Mouse (Mus musculus): ENCODE data around the gene Gpn2. TPM values are rescaled to one million over a fixed set of nuclear protein-coding genes. Genes with fewer than 3 reads are reported as not detected.

Gpn2 gene
- 6.9 to 18.7 TPM (median 16.5 TPM) in 3 replicates for total RNA-seq (2017)

DNA sequence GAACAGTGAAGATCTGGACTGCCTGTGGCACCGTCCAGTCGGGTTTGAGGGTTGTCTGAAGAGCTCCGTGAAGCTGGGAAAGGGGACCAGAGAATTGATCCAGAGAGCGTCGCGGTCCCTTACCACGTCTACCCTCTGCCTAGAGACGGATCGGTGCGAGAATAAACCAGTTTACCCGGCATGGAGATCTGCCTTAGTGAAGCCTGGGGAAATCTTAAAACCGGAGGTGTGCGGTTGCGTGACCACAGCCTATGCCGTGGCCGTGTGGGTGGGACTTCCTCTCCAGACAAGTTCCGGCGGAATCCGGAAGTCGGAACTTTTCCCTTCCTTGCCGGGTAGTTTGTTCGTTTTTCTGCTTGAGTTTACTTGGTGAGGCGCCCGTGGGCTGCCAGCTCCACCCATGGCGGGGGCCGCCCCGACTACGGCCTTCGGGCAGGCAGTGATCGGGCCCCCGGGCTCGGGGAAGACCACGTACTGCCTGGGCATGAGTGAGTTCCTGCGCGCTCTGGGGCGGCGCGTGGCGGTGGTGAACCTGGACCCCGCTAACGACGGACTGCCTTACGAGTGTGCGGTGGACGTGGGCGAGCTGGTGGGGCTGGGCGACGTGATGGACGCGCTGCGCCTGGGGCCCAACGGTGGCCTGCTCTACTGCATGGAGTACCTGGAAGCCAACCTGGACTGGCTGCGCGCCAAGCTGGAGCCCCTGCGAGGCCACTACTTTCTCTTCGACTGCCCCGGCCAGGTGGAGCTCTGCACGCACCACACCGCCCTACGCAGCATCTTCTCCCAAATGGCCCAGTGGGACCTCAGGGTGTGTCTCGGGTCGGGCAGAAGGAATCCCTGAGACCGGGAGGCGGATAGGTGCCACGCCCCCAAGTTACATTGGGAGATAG, at the start of gene Gpn2:
Gpn2 (plus strand) TSS at position 304 of the 893 bp plus-strand sequence.
- peak; percentile 88 for ATAC-seq (replicated peaks; ENCODE audit: insufficient number of reproducible peaks, low FRiP score, low TSS enrichment, poor library complexity, severe bottlenecking)

DNA sequence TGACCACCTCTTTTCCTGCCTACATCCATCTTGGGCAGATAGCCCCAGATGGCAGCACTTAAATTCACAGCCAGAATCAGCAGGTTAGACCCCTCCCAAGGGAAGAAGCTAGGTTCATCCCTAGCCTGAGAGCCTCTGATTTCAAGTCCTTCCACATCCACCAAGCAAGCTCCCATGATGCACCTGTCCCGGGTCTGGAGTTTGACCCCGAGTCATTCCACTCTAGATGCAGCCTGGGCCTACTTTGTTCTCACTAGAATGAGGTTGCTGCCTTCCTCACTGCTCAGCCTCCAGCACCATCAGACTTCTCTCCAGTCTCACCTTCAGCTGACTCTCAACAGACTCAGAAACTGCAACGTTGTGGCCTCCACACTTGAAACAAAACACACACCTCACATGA, 48.1 kb upstream of the Gpn2 start:
- ATAC-seq (replicated peaks; ENCODE audit: insufficient number of reproducible peaks, low FRiP score, low TSS enrichment, poor library complexity, severe bottlenecking): no peak

DNA sequence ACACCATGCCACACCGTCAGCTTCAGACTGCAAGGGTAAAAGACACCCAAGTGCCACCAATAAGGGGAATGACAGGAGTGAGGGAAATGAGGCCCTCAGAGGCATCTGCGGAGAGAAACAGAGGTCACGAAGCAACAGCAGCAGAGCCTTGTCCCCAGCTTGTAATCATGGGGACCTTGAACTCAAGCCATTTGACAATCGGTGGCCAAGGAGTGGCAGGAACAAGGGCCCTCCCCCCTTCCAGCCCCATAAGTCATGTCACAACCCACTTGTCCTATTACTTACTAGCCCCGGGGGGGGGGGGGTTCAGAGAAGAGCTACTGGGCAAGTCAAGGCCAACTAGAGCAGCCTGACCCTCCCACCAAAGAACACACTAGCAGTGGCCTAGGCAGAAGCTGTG, 47.5 kb upstream of the Gpn2 start:
- ATAC-seq (replicated peaks; ENCODE audit: insufficient number of reproducible peaks, low FRiP score, low TSS enrichment, poor library complexity, severe bottlenecking): no peak

DNA sequence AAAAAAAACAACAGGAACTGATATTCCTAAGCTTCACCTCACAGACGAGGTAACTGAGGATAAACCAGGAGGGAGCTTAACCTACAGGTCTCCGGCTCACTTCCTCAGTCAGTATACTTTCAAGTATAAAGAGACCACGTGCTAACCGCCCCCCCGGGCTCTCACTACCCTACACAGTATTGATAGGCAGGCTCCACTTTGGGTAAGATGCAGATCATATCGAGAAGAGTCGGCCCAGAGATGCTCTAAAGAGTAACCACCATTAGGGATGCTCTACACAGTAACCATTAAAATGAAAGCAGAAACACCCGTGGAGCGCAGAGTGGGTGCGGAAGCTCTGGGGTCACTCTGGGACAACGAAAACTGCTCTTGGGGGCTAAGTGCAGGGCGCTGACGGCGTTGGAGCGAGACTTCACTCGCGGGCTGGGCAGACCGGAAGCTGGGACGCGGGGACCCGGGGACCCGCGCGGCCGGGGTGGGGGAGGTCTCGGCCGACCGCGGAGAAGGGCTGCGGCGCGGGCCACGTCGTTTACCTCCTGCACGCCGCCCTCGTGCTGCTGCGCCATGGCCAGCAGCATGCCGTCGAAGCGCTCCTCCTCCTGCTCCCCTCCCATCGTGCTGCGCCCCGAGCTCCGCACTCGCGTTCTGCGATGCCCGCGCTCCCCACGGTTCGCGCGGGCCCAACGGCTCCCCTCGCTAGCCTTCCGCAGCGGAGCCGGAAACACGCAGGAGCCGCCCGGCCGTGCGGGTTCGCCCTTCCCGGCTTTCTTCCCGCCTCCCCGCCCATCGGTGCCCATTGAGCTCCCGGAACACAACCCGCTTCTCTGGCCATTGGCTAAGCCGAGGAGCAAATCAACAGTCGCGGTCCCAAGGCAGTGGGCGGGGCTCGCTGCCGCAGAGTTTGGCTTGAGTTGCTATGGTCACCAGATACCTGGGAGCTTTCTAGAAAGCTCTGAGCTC, 38.6 kb upstream of the Gpn2 start, which contains the start of gene Nudc:
Nudc (minus strand) TSS at position 725 of the 960 bp plus-strand sequence.
- ATAC-seq (replicated peaks; ENCODE audit: insufficient number of reproducible peaks, low FRiP score, low TSS enrichment, poor library complexity, severe bottlenecking): peak; percentile 100

DNA sequence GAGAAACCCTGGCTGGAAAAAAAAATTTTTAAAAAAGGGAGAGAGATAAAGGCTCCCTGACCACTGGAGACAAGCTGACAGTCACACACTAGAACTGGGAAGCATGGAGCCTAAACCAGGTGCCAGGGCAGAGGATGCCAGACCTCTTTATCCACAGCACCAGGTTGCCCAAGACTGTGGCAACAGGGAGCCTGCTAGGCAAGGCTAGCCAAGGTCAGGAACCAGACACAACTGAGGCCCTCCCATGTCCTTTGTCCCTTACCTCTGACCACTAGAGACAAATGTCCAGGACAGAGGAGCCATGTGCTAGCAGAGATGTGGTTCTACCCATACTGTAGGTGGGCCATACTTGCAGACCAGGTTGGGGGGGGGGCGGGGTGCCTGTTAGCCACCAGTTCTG, 32.1 kb upstream of the Gpn2 start:
- ATAC-seq (replicated peaks; ENCODE audit: insufficient number of reproducible peaks, low FRiP score, low TSS enrichment, poor library complexity, severe bottlenecking): no peak

DNA sequence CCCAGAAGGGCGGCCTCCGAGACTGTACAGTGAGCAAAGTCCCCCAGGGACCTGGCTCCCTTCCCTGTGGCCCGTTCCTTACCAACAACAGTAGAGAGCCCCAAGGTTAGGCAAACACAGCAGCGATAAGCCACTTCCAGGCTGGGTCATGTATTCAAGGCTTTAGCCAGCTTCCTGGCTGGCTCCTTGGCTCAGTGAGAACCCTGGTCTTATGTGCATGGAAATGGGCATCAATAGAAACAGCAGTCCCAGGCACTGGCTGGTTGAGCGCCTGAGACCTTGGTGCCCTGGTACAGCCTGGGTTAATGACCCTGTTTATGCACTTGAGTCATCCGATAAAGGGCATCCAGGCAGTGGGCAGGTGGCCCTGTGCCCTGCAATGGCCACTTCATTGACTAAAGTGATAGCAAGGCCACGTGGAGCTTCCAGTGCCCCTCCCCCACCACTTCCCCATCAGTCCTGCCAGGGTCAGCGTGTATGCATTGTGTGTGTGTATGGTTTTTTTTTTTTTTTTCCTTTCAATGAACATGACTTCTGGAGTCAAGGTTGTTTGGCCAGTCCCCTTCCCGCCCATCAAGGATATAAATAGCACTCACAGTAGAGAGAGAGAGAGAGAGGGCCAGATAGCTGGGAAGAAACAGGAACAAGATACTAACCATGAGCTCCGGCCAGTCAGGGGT, 31.3 kb upstream of the Gpn2 start, which contains the start of gene Nr0b2:
Nr0b2 (plus strand) TSS at position 609 of the 680 bp plus-strand sequence.
- ATAC-seq (replicated peaks; ENCODE audit: insufficient number of reproducible peaks, low FRiP score, low TSS enrichment, poor library complexity, severe bottlenecking): peak; percentile 56

DNA sequence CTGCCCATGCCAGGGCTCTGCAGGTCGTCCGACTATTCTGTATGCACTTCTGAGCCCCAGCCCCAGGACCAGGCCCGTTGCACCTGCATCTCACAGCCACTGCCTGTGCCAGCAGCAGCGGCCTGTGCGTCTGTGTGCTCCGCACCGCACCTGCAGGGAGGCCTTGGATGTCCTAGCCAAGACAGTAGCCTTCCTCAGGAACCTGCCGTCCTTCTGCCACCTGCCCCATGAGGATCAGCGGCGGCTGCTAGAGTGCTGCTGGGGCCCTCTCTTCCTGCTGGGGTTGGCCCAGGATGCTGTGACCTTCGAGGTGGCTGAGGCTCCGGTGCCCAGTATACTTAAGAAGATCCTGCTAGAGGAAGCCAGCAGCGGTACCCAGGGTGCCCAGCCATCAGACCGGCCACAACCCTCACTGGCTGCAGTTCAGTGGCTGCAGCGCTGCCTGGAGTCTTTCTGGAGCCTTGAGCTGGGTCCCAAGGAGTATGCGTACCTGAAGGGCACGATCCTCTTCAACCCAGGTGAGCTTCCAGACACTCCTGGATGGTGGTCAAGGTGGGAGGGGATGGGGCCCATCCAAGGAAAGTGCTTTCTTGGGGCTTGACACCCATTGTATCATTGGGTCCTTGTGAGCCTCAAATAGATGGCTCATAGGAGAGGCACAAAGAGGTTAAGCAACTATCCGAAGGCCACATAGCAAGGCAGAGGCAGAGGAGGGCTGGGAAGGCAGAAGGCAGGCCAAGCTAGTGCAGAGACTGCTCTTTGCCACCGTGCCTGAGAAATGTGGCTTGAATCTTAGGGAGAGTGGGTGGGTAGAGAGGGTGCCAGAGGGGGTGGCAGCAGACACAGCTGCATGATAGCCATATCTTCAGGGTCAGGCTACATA, 30.5 kb upstream of the Gpn2 start:
- ATAC-seq (replicated peaks; ENCODE audit: insufficient number of reproducible peaks, low FRiP score, low TSS enrichment, poor library complexity, severe bottlenecking): no peak

DNA sequence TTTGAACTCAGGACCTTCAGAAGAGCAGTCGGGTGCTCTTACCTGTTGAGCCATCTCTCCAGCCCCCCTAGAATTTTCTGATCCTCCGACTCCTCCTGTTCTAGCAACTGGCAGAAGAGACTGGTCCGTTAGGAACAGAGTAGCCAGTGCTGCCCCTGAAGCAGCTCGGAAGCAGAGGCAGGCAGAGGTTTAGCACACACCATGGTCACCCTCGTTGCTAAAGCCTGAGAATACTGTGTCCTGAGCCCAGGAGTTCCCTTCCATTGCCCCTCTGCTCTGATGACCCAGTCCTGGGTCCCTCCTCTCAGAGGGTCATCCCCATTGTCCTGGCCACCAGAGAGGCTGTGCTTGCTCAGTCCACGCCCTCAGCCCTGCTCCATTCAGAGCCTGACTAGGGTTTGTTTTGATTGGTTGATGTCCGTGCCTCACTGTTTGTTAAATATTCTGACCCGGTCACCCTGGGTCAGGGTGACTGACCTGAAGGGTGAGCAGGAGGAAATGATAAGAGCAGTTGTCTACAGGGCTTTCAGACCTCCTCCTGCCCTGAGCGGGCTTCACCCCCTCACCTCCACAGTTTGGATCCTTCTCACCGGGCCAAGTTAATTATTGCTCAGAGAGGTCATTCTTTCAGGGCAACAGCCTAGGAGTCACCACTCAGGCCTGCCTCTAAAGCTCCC, 27.0 kb upstream of the Gpn2 start:
- ATAC-seq (replicated peaks; ENCODE audit: insufficient number of reproducible peaks, low FRiP score, low TSS enrichment, poor library complexity, severe bottlenecking): no peak

DNA sequence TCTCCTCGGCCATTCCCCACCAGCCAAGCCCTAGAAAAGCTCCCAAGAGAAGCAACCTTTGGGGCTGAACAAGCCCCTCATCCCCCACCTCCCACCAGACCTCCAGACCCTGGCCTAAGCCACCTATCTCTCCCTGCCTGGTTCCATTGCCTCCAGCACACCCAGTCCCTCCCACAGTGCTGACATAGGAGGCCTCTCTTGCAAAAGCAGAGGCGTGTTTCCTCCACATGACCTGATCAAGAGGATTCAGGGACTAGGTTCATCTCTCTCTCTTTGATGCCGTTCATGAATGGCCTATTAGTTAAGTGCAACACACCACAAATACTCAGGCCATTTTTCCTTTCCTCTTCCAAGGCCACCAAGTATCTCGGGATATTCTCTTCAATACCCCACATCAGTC, 24.3 kb upstream of the Gpn2 start:
- ATAC-seq (replicated peaks; ENCODE audit: insufficient number of reproducible peaks, low FRiP score, low TSS enrichment, poor library complexity, severe bottlenecking): no peak

DNA sequence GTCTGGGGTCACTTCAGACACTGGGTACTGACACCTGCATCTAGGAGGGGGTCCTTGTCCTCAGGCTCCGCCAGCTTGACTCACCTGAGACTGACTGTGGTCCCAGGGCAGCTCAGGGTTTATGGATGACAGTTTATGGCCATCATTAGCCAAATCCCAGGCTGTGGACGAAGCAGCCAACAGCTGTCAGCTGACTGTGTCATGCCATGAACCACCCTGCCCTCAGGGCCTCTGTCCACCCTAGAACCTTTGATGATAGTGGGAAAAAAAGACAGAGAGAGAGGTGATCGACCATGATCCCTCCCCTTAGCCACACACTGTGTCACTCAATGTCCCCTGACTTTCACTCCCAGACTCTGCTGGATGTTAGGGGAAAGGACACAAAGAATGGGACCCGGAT, 22.5 kb upstream of the Gpn2 start:
- ATAC-seq (replicated peaks; ENCODE audit: insufficient number of reproducible peaks, low FRiP score, low TSS enrichment, poor library complexity, severe bottlenecking): no peak

DNA sequence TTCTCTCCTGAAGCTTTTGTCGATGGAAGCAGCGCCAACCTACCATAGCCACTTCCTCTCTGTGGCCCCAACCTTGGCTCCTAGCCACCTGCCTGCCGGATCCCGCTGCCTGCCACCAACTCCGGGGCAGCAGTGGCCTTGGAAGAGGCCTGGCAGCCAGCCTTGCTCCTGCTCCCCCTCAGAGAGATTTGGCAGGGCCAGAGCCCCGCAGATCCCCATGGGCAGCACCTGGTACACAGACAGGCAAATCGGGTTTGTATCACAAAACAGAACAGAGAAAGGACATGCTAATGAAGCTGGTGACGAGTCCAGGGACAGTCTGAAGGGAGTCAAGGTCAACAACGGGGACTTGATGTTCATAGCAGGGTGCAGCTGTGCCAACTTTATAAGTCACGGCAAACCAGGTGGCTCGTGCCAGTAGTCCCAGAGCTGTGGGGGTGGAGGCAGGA, 21.0 kb upstream of the Gpn2 start:
- ATAC-seq (replicated peaks; ENCODE audit: insufficient number of reproducible peaks, low FRiP score, low TSS enrichment, poor library complexity, severe bottlenecking): 0 out of 2 replicates have a peak, but pooled peaks have one; percentile 9

DNA sequence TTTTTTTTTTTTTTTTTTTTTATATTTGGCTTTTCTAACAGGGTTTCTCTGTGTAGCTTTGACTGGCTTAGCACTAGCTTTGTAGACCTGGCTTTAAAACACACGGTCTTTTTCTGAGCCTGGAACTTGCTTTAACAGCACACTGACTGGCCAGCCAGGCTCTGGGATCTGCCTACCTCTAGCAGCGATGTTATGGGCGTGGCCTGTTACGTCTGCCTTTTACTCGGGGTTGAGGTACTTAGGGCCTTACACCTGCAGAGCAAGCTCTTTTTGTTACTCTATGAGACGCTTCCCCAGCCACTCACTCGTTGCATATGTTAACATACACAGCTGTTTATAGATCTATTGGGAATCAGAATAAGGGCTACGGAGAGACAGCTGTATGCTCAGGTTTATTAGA, 16.9 kb upstream of the Gpn2 start:
- no peak for ATAC-seq (replicated peaks; ENCODE audit: insufficient number of reproducible peaks, low FRiP score, low TSS enrichment, poor library complexity, severe bottlenecking)

DNA sequence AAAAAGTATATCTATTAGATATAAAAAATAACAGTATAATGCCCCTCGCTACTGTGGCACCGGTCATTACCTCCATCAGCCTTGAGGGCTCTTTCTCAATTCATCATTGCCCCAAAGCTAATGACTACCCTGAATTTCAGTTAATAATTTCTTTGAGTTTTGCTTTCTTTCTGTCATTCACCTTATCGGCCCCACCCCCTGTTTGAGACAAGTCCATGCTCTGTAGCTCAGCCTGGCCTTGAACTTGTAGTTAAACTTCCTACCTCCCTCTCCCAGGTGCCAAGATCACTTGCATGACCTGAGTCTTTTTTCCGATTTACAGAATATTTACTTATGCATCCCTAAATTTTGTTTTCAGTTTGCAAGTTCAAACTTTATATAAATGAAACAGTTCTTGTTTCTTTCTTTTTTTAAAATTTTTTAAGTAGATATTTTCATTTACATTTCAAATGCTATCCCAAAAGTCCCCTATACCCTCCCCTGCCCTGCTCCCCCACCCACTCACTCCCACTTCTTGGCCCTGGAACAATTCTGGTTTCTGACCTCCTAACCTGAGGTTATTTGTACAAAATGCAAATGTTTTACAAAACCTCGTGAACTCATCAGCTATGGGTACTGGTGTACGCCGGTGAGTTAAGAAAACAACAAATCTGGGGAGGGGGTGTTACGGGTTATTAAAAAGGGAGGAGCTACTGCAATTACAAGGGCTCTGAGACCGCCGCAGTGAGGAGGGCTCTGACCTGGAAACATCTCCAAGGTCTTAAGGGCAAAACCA, 14.7 kb upstream of the Gpn2 start:
- no peak for ATAC-seq (replicated peaks; ENCODE audit: insufficient number of reproducible peaks, low FRiP score, low TSS enrichment, poor library complexity, severe bottlenecking)

DNA sequence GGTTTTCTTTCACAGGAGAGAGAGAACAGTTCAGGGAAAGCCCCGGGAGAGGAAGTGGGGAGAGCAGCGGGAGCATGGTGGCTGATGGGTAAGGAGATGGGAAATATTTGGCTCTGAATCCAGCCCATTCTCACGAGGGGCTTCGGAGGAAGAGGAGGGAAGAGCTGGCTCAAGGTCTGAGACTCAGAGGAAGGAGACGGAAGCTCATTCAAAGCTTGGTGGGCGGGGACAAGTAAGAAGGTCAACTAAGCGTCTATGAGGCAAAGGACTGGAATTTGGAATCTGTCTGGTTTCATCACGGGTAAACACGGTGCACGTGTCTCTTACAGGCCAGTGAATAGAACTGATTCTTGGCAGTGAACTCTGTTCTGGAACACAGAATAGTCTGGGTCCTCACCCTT, 14.1 kb upstream of the Gpn2 start:
- ATAC-seq (replicated peaks; ENCODE audit: insufficient number of reproducible peaks, low FRiP score, low TSS enrichment, poor library complexity, severe bottlenecking): no peak

DNA sequence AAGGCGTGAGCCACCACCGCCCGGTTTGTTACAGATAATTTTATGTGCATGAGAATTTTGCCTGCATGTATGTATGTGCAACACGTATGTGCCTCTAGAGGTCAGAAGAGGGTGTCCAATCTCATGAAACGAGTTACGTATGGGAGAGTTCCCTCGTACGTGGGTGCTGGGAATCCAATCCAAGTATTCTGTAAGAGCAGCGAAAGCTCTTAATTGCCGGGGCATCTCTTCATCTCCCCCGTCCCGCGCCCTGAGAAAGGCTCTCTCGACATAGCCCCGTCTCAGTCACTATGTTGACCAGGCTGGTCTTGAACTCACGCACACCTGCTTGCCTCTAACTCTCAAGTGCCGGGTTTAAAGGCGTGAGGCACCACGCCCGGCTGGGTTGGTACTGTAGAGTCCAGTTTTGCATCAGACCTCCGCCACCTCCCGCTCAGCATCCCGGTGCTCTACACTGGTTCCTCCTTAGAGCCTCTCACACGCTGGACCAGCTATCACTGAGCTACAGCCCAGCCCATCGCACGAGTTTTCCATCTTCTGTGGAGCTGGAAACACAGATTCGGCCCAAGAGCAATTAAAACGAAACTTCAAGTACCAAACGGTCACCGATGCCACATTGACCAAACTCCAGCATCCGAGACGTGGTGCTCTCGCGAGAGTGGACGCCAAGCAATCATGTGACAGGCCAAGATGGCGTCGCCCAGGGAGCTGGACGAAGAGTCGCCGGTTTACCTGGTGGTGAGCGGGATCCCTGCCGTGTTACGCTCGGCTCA, 9.9 kb upstream of the Gpn2 start, which contains the start of gene Gpatch3:
Gpatch3 (plus strand) TSS at position 676 of the 773 bp plus-strand sequence.
- ATAC-seq (replicated peaks; ENCODE audit: insufficient number of reproducible peaks, low FRiP score, low TSS enrichment, poor library complexity, severe bottlenecking): peak; percentile 97

DNA sequence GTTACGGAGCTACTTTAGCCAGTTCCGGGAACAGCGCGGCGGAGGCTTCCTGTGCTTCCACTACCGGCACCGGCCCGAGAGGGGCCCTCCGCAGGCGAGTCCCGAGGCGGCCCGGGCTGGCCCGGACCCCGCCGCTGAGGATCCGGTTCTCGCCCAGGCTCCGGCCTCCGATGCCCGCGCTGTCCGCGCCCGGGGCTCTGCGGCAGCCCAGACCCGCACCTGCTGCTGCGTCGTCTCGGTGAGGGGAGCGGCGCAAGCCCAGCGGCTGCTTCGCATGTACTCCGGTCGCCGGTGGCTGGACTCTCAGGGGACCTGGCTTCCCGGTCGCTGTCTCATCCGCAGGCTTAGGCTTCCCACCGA, 9.3 kb upstream of the Gpn2 start:
- ATAC-seq (replicated peaks; ENCODE audit: insufficient number of reproducible peaks, low FRiP score, low TSS enrichment, poor library complexity, severe bottlenecking): no peak

All from monocyte, adult 5-6 weeks (primary cell).